Mouse (Mus musculus): ENCODE measurements at regions not wholly inside any gene's neighbourhood (a gene's known extent, or its start where the extent isn't known, plus 50 kb on each side); places are given as distances from the start of the nearest gene placed in this dataset.

DNA sequence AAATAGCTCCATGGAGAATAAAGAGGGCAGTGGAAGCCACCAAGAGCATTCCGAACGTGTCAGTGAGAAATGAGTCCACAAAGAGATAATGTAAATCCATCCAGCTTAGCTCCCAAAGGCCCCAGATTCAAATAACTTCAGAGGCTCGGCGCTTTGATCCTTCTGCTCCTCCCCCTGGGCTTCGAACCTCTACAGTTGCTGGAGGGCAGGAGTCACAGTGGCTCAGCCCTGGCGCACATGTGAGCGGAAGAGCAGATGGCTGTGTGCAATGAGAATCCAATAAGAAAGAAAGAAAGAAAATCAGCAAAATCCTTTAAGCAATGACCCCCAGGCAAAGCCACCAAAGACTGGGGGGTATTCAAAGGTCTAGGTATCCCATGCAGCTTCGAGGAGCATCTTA, 109.6 kb downstream of the Dyrk2 start:
- no peak overlapping the region for H3K9ac ChIP-seq
- 50% methylated on average over 8 of the region's 8 CpGs for WGBS
- no peaks in the 10 kb centered on the region for H3K9me3 ChIP-seq
- no peak overlapping the region for H3K4me3 ChIP-seq
- H3K27me3 ChIP-seq, result no peaks in the 10 kb centered on the region
- ATAC-seq (ENCODE audit: low FRiP score, low read depth), result no peak
- no peaks in the 10 kb centered on the region for H3K36me3 ChIP-seq
- H3K4me2 ChIP-seq, result no peak overlapping the region
- H3K4me1 ChIP-seq (replicated peaks), result no peaks in the 10 kb centered on the region
- H3K27ac ChIP-seq (replicated peaks), result no peak overlapping the region

DNA sequence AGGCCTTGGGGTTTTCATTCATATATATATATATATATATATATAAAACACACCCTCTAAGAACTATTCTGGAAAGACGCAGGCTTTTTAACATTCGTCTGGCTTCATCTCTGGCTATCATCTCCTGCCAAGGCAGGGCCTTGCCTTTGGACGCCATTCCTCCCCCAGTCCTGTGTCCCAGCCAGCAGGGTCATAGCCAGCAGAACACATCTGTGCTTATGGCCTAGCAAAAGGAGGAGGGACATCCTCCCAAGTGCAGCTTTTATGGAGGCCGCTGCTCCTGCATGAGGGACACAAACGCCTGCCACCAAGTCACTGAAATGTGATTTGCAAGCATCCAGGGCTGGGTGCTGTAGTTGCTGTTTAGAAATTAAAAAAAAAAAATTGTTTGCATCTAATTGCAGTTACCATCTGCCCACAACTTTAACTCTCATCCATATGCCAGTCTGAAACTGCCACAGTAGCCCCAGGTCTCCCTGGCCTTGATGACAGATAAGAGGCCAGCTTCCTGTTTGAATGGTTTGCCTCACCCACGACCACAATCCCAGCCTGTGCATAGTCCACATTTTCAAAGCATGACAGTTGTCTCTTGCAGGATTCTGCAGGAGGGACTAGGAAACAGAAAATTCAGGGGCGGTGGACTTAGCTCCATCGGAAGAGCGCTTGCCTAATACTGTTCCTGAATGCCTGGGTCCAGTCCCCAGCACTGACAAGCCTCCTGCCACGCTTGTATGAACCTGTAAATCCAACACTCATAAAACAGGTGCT, 108.7 kb downstream of the Dyrk2 start:
- Histone ChIP-seq H3K4me2 (no peak overlapping the region), H3K4me3 (no peak overlapping the region), H3K4me1 (replicated peaks) (no peaks in the 10 kb centered on the region), H3K27me3 (no peaks in the 10 kb centered on the region), H3K9ac (no peak overlapping the region), H3K36me3 (no peaks in the 10 kb centered on the region), H3K9me3 (no peaks in the 10 kb centered on the region), H3K27ac (replicated peaks) (no peak overlapping the region)
- no peak for ATAC-seq (ENCODE audit: low FRiP score, low read depth)
- WGBS, result 83% methylated on average over 10 of the region's 10 CpGs

DNA sequence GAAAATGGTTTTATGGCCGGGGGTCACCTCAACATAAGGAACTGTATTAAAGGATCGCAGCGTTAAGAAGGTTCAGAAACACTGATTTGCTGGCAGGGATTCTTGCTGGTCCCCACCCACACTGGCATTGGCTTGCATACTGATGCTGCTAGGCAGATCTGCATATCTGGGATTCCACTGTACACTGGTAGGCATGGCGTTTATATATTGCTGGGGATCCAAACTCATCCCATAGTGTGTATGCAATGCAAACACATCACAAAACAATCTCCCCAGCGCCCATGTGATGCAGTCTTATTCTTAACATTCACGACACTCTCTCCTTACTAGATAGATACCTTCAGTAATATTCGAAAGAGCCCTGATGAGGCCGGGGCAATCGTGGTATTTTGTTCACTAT, 105.0 kb downstream of the Dyrk2 start:
- H3K36me3 ChIP-seq, result no peaks in the 10 kb centered on the region
- no peak overlapping the region for H3K4me3 ChIP-seq
- H3K27ac ChIP-seq (replicated peaks), result no peak overlapping the region
- H3K9ac ChIP-seq, result no peak overlapping the region
- ATAC-seq (ENCODE audit: low FRiP score, low read depth), result no peak
- H3K9me3 ChIP-seq, result no peaks in the 10 kb centered on the region
- WGBS, result 92% methylated on average over 9 of the region's 9 CpGs
- H3K4me2 ChIP-seq, result no peak overlapping the region
- H3K4me1 ChIP-seq (replicated peaks), result no peaks in the 10 kb centered on the region
- no peaks in the 10 kb centered on the region for H3K27me3 ChIP-seq

DNA sequence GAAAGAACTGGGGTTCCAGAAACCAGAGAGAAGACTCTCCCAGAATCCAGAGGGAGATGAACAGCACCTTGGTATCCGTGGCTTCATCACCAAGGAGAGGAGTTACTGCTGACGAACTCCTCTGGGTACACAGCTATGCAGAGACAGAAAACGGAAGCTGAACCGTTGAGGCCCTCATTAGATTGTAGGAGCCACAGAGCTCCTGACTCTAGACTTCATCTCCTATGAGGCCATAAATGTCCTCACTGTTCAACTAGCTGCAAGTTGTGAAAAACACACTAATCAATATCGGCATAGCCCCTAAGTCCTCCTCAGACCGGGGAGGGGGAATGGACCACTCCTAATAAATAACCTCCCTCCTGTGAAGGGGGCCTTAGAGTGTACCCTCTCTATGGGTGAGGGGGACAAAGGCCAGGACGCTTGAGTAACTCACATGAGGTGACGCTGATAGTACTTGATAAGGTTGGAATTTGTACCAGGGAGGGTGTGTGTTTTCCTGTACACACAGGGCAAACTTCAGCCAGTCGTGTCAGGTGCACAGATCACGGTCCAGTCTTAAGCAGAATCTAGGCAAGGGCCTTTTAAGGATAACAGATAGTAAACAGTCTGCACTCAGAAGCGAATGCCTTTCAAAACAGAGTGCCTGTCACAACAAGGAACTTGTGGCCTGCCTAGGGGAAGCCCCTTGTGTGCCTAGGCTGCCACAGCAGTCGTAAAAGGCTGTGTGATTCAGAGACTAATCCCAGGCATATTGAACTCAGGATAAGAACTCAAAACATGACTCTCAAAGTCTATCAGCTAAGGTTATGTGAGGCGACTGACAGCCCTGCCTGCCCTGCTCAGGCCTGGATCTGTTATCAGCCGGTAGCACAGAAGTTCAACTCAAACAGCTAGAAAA, 104.2 kb downstream of the Dyrk2 start:
- 79% methylated on average over 14 of the region's 14 CpGs for WGBS
- H3K9ac ChIP-seq, result no peak overlapping the region
- H3K27ac ChIP-seq (replicated peaks), result no peak overlapping the region
- no peaks in the 10 kb centered on the region for H3K4me1 ChIP-seq (replicated peaks)
- no peak overlapping the region for H3K4me2 ChIP-seq
- H3K27me3 ChIP-seq, result no peaks in the 10 kb centered on the region
- no peak overlapping the region for H3K4me3 ChIP-seq
- no peaks in the 10 kb centered on the region for H3K9me3 ChIP-seq
- H3K36me3 ChIP-seq, result no peaks in the 10 kb centered on the region
- no peak for ATAC-seq (ENCODE audit: low FRiP score, low read depth)

DNA sequence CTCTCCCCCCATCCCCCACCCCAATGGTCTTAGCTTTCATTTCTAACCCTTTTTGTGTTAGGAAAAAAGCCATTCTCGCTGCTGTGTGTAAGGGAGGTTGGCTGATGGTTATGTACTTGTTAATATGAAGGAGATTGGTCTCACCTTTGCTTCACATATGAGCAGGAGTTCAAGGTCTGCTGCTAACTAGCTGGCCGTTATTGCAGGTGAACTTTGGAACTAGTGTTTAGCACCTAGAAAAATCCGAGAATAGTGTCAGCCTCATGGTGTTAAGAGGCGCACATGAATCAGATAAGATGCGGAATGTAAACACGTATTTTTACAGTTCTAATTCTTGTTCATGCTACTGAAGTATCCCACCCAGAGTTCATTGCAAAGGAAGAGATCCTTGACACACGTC, 103.2 kb downstream of the Dyrk2 start:
- H3K9me3 ChIP-seq, result no peaks in the 10 kb centered on the region
- no peaks in the 10 kb centered on the region for H3K27me3 ChIP-seq
- ATAC-seq (ENCODE audit: low FRiP score, low read depth), result no peak
- H3K4me3 ChIP-seq, result no peak overlapping the region
- WGBS, result 86% methylated on average over 7 of the region's 7 CpGs
- H3K27ac ChIP-seq (replicated peaks), result no peak overlapping the region
- no peak overlapping the region for H3K9ac ChIP-seq
- no peaks in the 10 kb centered on the region for H3K4me1 ChIP-seq (replicated peaks)
- H3K36me3 ChIP-seq, result no peaks in the 10 kb centered on the region
- no peak overlapping the region for H3K4me2 ChIP-seq

DNA sequence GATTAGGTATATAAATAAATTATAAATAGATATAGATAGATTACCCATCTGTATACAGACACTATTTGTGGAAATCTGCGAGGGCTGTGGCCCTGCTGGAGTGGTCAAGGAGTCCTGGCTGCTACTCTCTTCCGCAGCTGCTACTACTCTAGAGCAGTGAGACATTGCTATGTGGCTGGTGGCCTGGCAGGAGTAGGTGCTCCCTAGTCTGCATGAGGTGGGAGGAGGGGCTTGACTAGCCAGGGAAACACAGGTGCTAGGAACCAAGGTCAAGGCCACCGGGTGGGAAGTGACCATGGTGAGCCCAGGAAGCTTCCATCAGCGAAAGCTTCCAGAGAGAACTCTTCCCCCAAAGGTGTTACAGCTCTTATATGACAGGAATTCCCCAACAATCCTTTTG, 100.3 kb downstream of the Dyrk2 start:
- H3K36me3 ChIP-seq, result no peaks in the 10 kb centered on the region
- no peaks in the 10 kb centered on the region for H3K9me3 ChIP-seq
- ATAC-seq (ENCODE audit: low FRiP score, low read depth), result no peak
- H3K4me3 ChIP-seq, result no peak overlapping the region
- no peaks in the 10 kb centered on the region for H3K27me3 ChIP-seq
- no peak overlapping the region for H3K27ac ChIP-seq (replicated peaks)
- no peak overlapping the region for H3K9ac ChIP-seq
- no peak overlapping the region for H3K4me2 ChIP-seq
- WGBS, result 91% methylated on average over 4 of the region's 4 CpGs
- H3K4me1 ChIP-seq (replicated peaks), result no peaks in the 10 kb centered on the region

DNA sequence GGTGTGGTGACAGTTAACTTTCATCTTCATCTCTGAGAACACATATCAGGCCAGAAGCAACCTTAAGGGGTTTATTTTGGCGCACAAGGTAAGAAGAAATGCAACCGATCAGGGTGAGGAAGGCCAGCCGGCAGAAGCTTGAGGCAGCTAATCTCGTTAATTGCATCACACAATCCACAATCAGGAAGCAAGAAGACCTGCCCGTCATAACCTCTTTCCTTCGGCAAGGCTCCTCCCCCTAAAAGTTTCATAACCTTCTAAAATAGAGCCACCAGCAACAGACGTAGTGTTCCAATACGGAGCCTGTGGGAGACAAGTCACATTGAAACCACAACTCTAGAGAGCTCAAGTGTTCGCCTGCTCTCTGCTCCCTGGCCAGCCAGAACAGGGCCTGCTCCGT, 91.4 kb downstream of the Dyrk2 start:
- Histone ChIP-seq H3K9me3 (no peaks in the 10 kb centered on the region), H3K36me3 (no peaks in the 10 kb centered on the region), H3K27me3 (no peaks in the 10 kb centered on the region), H3K4me1 (replicated peaks) (0 out of 2 replicates have a peak, but pooled peaks cover 4% of the 10 kb centered on the region), H3K4me3 (no peak overlapping the region), H3K4me2 (no peak overlapping the region), H3K27ac (replicated peaks) (no peak overlapping the region), H3K9ac (no peak overlapping the region)
- ATAC-seq (ENCODE audit: low FRiP score, low read depth), result no peak
- WGBS, result 96% methylated on average over 10 of the region's 10 CpGs

DNA sequence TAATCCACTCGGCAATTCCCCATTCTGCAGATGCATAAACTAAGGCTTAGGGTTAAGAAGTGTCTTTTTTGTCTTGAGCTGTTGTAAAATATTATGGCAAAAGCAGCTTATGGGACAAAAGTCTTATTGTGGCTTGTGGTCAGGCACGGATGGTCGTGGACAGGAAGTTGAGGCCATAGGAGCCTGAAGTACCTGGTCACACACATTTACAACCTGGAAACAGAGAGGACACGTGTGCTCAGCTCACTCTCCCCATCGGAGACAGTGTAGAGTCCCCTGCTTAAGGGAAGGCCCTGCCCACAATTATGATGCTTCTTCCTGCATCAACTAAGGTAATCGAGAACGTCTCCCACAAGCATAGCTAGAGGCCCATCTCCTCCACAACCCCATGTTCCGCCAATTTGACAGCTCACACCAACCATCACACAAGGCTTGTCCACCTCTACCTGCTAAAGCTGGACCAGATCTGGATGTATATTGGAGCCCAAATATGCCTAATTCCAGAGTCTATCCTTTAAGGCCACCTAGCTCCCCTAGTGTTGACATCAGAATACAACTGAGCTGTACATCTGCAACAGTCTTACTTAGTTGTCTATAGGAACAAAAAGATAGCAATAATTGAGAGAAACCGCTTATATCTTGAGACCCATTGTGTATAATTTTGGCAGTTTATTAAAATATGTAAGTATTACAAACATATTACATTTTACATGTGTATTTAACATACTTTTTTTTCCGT, 89.0 kb downstream of the Dyrk2 start:
- H3K4me1 ChIP-seq (replicated peaks), result 0 out of 2 replicates have a peak, but pooled peaks cover 4% of the 10 kb centered on the region
- WGBS, result 94% methylated on average over 10 of the region's 10 CpGs
- no peak overlapping the region for H3K9ac ChIP-seq
- no peaks in the 10 kb centered on the region for H3K27me3 ChIP-seq
- no peaks in the 10 kb centered on the region for H3K9me3 ChIP-seq
- H3K36me3 ChIP-seq, result no peaks in the 10 kb centered on the region
- H3K4me2 ChIP-seq, result no peak overlapping the region
- ATAC-seq (ENCODE audit: low FRiP score, low read depth), result no peak
- no peak overlapping the region for H3K4me3 ChIP-seq
- no peak overlapping the region for H3K27ac ChIP-seq (replicated peaks)

DNA sequence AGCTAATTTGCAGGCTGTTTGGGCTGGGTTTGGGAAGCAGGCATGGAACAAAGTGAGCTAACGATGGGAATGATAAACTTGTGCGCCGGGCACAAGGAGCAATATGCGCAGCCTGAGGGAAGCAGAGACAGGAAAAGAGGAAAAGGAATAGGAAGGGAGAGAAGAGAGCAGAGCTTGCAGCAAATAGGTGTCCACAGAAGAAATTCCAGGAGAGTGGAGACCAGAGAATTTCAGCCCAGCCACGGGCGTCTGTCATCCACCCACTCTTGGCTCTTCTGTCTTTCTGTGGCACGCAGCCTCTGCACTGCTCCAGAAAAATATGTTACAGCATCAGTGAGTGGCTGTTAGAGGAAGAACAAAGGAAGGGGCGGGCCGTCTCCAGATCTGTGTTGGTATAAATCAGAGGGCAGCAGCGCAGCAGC, 88.2 kb downstream of the Dyrk2 start:
- Histone ChIP-seq H3K4me1 (replicated peaks) (0 out of 2 replicates have a peak, but pooled peaks cover 4% of the 10 kb centered on the region), H3K27ac (replicated peaks) (0 out of 2 replicates have a peak overlapping the region, but pooled peaks have one; percentile 43), H3K36me3 (no peaks in the 10 kb centered on the region), H3K9me3 (no peaks in the 10 kb centered on the region), H3K4me3 (no peak overlapping the region), H3K9ac (no peak overlapping the region), H3K27me3 (no peaks in the 10 kb centered on the region), H3K4me2 (no peak overlapping the region)
- peak; percentile 38; the same call in 1 of the 2 replicates for ATAC-seq (ENCODE audit: low FRiP score, low read depth)
- 63% methylated on average over 10 of the region's 10 CpGs for WGBS

DNA sequence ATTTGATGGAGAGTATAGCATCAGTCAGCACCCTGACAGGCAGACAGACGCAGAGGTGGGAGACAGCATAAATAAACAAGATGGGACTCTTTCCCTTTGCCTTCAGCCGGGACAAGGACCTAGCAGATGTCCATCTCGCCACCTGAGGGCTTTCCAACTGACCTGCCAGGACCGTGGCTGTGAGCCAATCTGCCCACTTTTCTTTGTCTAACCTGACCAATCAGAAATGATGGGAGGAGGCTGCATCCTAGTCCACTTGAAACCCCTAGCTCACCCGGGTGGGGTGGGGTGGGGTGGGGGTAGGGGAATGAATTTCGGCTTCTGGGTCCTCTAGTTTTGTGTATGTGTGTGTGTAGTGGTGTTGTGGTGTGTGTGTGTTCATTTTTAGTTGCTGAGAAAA, 87.4 kb downstream of the Dyrk2 start:
- ATAC-seq (ENCODE audit: low FRiP score, low read depth), result no peak
- no peak overlapping the region for H3K4me3 ChIP-seq
- 0 out of 2 replicates have a peak, but pooled peaks cover 4% of the 10 kb centered on the region for H3K4me1 ChIP-seq (replicated peaks)
- 0 out of 2 replicates have a peak overlapping the region, but pooled peaks have one; percentile 37 for H3K27ac ChIP-seq (replicated peaks)
- WGBS, result 77% methylated on average over 6 of the region's 6 CpGs
- H3K27me3 ChIP-seq, result no peaks in the 10 kb centered on the region
- no peak overlapping the region for H3K4me2 ChIP-seq
- H3K9ac ChIP-seq, result no peak overlapping the region
- H3K9me3 ChIP-seq, result no peaks in the 10 kb centered on the region
- no peaks in the 10 kb centered on the region for H3K36me3 ChIP-seq

DNA sequence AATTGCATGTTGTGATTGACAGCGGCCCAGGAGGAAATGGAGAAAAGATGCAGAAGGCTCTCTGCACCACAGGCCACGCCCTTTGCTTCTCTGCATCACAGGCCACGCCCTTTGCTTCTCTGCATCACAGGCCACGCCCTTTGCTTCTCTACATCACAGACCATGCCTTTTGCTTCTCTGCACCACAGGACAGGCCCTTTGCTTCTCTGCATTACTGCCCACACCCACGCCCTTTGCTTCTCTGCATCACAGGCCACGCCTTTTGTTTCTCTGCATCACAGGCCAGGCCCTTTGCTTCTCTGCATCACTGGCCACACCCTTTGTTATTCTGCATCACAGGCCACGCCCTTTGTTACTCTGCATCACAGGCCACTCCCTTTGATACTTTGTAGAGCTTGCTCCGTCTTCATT, 82.7 kb downstream of the Dyrk2 start:
- Histone ChIP-seq H3K9me3 (no peaks in the 10 kb centered on the region), H3K27me3 (no peaks in the 10 kb centered on the region), H3K4me1 (replicated peaks) (peaks cover 2% of the 10 kb centered on the region), H3K27ac (replicated peaks) (no peak overlapping the region), H3K4me3 (no peak overlapping the region), H3K36me3 (no peaks in the 10 kb centered on the region), H3K9ac (no peak overlapping the region), H3K4me2 (no peak overlapping the region)
- no peak for ATAC-seq (ENCODE audit: low FRiP score, low read depth)
- 86% methylated on average over 8 of the region's 8 CpGs for WGBS

Data from hindbrain, embryonic 15.5 days (tissue).